Mouse (Mus musculus): ENCODE measurements around the gene Fmn2. TPM values are rescaled to one million over a fixed set of nuclear protein-coding genes. Genes with fewer than 3 reads are reported as not detected.

Gene Fmn2
- polyA plus RNA-seq, 1 experiment from 2014 or later, result 0.41 TPM

GRCm38 (mm10) chr1:174701835-174702234, 200.2 kb downstream of the Fmn2 start:
- no peak overlapping the region for H3K4me2 ChIP-seq
- no peaks in the 10 kb centered on the region for H3K4me1 ChIP-seq (replicated peaks; ENCODE audit: control insufficient read depth, insufficient read depth, low read length)
- WGBS, result 81% methylated on average over 5 of the region's 5 CpGs
- no peak for DNase-seq (ENCODE audit: low spot score)
- no peak for ATAC-seq (replicated peaks; ENCODE audit: low FRiP score)
- H3K4me3 ChIP-seq (ENCODE audit: low read depth, low read length), result no peak overlapping the region
- no peaks in the 10 kb centered on the region for H3K27me3 ChIP-seq (replicated peaks; ENCODE audit: control insufficient read depth, insufficient read depth, low read length)
- no peaks in the 10 kb centered on the region for H3K9me3 ChIP-seq (ENCODE audit: control insufficient read depth, low read length)
- no peaks in the 10 kb centered on the region for H3K36me3 ChIP-seq (ENCODE audit: control insufficient read depth, insufficient read depth, low read length)
- no peak overlapping the region for H3K27ac ChIP-seq (ENCODE audit: low read depth, low read length)
- H3K9ac ChIP-seq (ENCODE audit: low read depth, low read length), result no peak overlapping the region

- ATAC-seq (replicated peaks; ENCODE audit: low FRiP score) (no peak), DNase-seq (ENCODE audit: low spot score) (no peak)
- H3K9me3 ChIP-seq (ENCODE audit: control insufficient read depth, low read length), result no peaks in the 10 kb centered on the region
- H3K36me3 ChIP-seq (ENCODE audit: control insufficient read depth, insufficient read depth, low read length), result no peaks in the 10 kb centered on the region
- H3K27ac ChIP-seq (ENCODE audit: low read depth, low read length), result no peak overlapping the region
- WGBS, result 81% methylated on average over 1 of the region's 1 CpGs
- H3K4me1 ChIP-seq (replicated peaks; ENCODE audit: control insufficient read depth, insufficient read depth, low read length), result no peaks in the 10 kb centered on the region
- H3K27me3 ChIP-seq (replicated peaks; ENCODE audit: control insufficient read depth, insufficient read depth, low read length), result no peaks in the 10 kb centered on the region
- H3K4me2 ChIP-seq, result no peak overlapping the region
- no peak overlapping the region for H3K9ac ChIP-seq (ENCODE audit: low read depth, low read length)
- no peak overlapping the region for H3K4me3 ChIP-seq (ENCODE audit: low read depth, low read length)
Observed at GRCm38 (mm10) chr1:174703909-174704308, 202.3 kb downstream of the Fmn2 start.

DNA sequence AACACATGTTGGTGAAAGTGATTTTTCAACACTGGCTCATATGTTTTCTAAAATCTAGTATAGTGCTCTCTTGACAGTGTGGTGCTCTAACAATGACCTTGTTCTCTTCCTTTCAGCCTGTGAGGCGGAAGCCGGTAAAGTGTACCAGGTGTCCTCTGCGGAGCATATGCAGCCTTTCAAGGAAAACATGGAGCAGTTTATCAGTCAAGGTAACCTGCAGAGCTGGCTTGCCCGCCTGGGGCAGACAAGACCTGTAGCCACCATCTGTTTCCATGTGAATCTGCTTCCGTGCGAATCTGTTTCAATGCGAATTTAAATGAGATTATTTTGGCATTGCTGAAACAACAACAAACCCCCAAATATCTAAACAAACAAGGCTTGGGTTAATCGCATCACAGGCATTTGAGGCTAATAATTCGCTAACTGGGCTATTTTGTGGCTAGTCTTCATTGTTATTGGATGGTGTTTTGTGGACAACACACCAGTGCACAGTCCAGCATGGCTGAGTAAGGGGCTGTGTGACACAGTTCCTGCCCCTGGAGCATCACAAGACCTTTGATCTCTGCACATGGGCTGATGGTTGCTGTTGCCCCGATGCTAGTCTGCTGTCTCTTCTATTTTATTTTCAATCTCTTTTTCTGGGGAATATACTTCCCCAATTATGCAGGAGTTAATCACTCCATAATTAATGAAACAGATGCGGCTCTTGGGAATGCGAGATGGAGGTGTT, 218.3 kb downstream of the Fmn2 start:
- H3K9me3 ChIP-seq (ENCODE audit: control insufficient read depth, low read length), result no peaks in the 10 kb centered on the region
- WGBS, result 92% methylated on average over 12 of the region's 12 CpGs
- H3K9ac ChIP-seq (ENCODE audit: low read depth, low read length), result no peak overlapping the region
- no peak overlapping the region for H3K4me3 ChIP-seq (ENCODE audit: low read depth, low read length)
- no peak overlapping the region for H3K4me2 ChIP-seq
- H3K4me1 ChIP-seq (replicated peaks; ENCODE audit: control insufficient read depth, insufficient read depth, low read length), result no peaks in the 10 kb centered on the region
- no peak for ATAC-seq (replicated peaks; ENCODE audit: low FRiP score)
- no peaks in the 10 kb centered on the region for H3K27me3 ChIP-seq (replicated peaks; ENCODE audit: control insufficient read depth, insufficient read depth, low read length)
- H3K27ac ChIP-seq (ENCODE audit: low read depth, low read length), result no peak overlapping the region
- no peak for DNase-seq (ENCODE audit: low spot score)
- no peaks in the 10 kb centered on the region for H3K36me3 ChIP-seq (ENCODE audit: control insufficient read depth, insufficient read depth, low read length)

GRCm38 (mm10) chr1:174728771-174729170, 227.1 kb downstream of the Fmn2 start:
- no peak overlapping the region for H3K4me2 ChIP-seq
- DNase-seq (ENCODE audit: low spot score), result no peak
- H3K27ac ChIP-seq (ENCODE audit: low read depth, low read length), result no peak overlapping the region
- 64% methylated on average over 3 of the region's 3 CpGs for WGBS
- no peaks in the 10 kb centered on the region for H3K9me3 ChIP-seq (ENCODE audit: control insufficient read depth, low read length)
- H3K4me1 ChIP-seq (replicated peaks; ENCODE audit: control insufficient read depth, insufficient read depth, low read length), result no peaks in the 10 kb centered on the region
- no peak for ATAC-seq (replicated peaks; ENCODE audit: low FRiP score)
- no peaks in the 10 kb centered on the region for H3K27me3 ChIP-seq (replicated peaks; ENCODE audit: control insufficient read depth, insufficient read depth, low read length)
- no peaks in the 10 kb centered on the region for H3K36me3 ChIP-seq (ENCODE audit: control insufficient read depth, insufficient read depth, low read length)
- H3K9ac ChIP-seq (ENCODE audit: low read depth, low read length), result no peak overlapping the region
- no peak overlapping the region for H3K4me3 ChIP-seq (ENCODE audit: low read depth, low read length)

GRCm38 (mm10) chr1:174732715-174733114, 231.1 kb downstream of the Fmn2 start:
- Histone ChIP-seq H3K9me3 (ENCODE audit: control insufficient read depth, low read length) (no peaks in the 10 kb centered on the region), H3K4me1 (replicated peaks; ENCODE audit: control insufficient read depth, insufficient read depth, low read length) (no peaks in the 10 kb centered on the region), H3K27me3 (replicated peaks; ENCODE audit: control insufficient read depth, insufficient read depth, low read length) (no peaks in the 10 kb centered on the region), H3K9ac (ENCODE audit: low read depth, low read length) (no peak overlapping the region), H3K36me3 (ENCODE audit: control insufficient read depth, insufficient read depth, low read length) (no peaks in the 10 kb centered on the region), H3K4me3 (ENCODE audit: low read depth, low read length) (no peak overlapping the region), H3K27ac (ENCODE audit: low read depth, low read length) (no peak overlapping the region), H3K4me2 (no peak overlapping the region)
- 72% methylated on average over 6 of the region's 6 CpGs for WGBS
- DNase-seq (ENCODE audit: low spot score), result no peak
- ATAC-seq (replicated peaks; ENCODE audit: low FRiP score), result no peak

GRCm38 (mm10) chr1:174738958-174739357, 237.3 kb downstream of the Fmn2 start:
- no peak for DNase-seq (ENCODE audit: low spot score)
- Histone ChIP-seq H3K9me3 (ENCODE audit: control insufficient read depth, low read length) (no peaks in the 10 kb centered on the region), H3K27ac (ENCODE audit: low read depth, low read length) (no peak overlapping the region), H3K9ac (ENCODE audit: low read depth, low read length) (no peak overlapping the region), H3K27me3 (replicated peaks; ENCODE audit: control insufficient read depth, insufficient read depth, low read length) (no peaks in the 10 kb centered on the region), H3K4me2 (no peak overlapping the region), H3K36me3 (ENCODE audit: control insufficient read depth, insufficient read depth, low read length) (no peaks in the 10 kb centered on the region), H3K4me1 (replicated peaks; ENCODE audit: control insufficient read depth, insufficient read depth, low read length) (no peaks in the 10 kb centered on the region), H3K4me3 (ENCODE audit: low read depth, low read length) (no peak overlapping the region)
- 79% methylated on average over 8 of the region's 8 CpGs for WGBS
- ATAC-seq (replicated peaks; ENCODE audit: low FRiP score), result no peak

- ATAC-seq (replicated peaks; ENCODE audit: low FRiP score) (no peak), DNase-seq (ENCODE audit: low spot score) (no peak)
- no peak overlapping the region for H3K27ac ChIP-seq (ENCODE audit: low read depth, low read length)
- no peaks in the 10 kb centered on the region for H3K4me1 ChIP-seq (replicated peaks; ENCODE audit: control insufficient read depth, insufficient read depth, low read length)
- H3K36me3 ChIP-seq (ENCODE audit: control insufficient read depth, insufficient read depth, low read length), result no peaks in the 10 kb centered on the region
- 73% methylated on average over 2 of the region's 2 CpGs for WGBS
- no peaks in the 10 kb centered on the region for H3K27me3 ChIP-seq (replicated peaks; ENCODE audit: control insufficient read depth, insufficient read depth, low read length)
- H3K4me3 ChIP-seq (ENCODE audit: low read depth, low read length), result no peak overlapping the region
- H3K9me3 ChIP-seq (ENCODE audit: control insufficient read depth, low read length), result no peaks in the 10 kb centered on the region
- no peak overlapping the region for H3K9ac ChIP-seq (ENCODE audit: low read depth, low read length)
- no peak overlapping the region for H3K4me2 ChIP-seq
Observed at GRCm38 (mm10) chr1:174742667-174743066, 241.0 kb downstream of the Fmn2 start.

DNA sequence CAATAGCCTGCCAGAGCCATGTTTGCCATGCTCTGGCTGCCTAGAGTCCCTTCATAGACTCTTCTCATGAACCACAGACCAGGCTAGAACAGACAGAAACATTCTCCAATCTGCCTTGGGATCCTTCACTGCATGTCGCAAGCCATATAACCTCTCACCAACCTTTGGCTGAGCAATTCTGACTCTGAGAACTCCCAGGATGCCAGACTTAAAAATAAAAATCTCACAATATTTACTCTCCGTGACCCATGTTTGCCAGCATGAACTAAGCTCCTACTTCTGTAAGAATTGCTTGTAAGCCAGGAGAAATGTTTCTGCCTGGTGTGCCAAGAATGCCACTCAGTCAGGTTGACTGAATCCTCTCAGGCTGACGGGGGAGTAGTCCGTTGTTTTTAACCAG, 246.9 kb downstream of the Fmn2 start:
- WGBS, result 84% methylated on average over 4 of the region's 4 CpGs
- Histone ChIP-seq H3K4me2 (no peak overlapping the region), H3K4me1 (replicated peaks; ENCODE audit: control insufficient read depth, insufficient read depth, low read length) (no peaks in the 10 kb centered on the region), H3K9ac (ENCODE audit: low read depth, low read length) (no peak overlapping the region), H3K4me3 (ENCODE audit: low read depth, low read length) (no peak overlapping the region), H3K36me3 (ENCODE audit: control insufficient read depth, insufficient read depth, low read length) (no peaks in the 10 kb centered on the region), H3K9me3 (ENCODE audit: control insufficient read depth, low read length) (no peaks in the 10 kb centered on the region), H3K27ac (ENCODE audit: low read depth, low read length) (no peak overlapping the region), H3K27me3 (replicated peaks; ENCODE audit: control insufficient read depth, insufficient read depth, low read length) (no peaks in the 10 kb centered on the region)
- no peak for DNase-seq (ENCODE audit: low spot score)
- ATAC-seq (replicated peaks; ENCODE audit: low FRiP score), result no peak

DNA sequence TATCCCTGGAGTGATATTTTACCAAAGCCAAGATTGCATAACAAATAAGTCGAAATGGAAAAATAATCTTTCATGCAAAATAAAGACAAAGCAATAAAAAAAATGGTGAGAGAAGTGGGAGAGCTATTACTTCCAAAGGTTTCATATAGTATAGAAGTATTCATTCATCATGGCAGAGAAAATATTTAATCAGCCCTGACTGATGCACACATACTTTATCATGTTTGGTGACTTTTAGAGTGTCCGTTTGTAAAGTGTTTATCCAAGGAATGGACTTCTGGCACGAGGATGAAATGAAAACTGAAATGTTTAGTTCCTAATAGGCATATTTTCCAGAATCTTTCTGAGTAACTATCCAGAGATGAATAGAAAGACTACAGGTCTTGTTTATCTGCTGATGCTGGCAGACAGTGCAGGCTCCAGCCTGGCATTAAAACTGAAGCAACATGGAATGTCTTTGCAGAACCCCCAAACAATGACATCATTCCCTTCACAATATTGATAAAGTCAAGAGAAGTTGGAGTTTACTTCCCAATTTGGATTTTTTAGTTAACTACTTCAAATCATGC, 249.4 kb downstream of the Fmn2 start:
- WGBS, result 49% methylated on average over 3 of the region's 3 CpGs
- DNase-seq (ENCODE audit: low spot score) (no peak), ATAC-seq (replicated peaks; ENCODE audit: low FRiP score) (no peak)
- Histone ChIP-seq H3K4me2 (no peak overlapping the region), H3K27me3 (replicated peaks; ENCODE audit: control insufficient read depth, insufficient read depth, low read length) (no peaks in the 10 kb centered on the region), H3K4me1 (replicated peaks; ENCODE audit: control insufficient read depth, insufficient read depth, low read length) (no peaks in the 10 kb centered on the region), H3K4me3 (ENCODE audit: low read depth, low read length) (no peak overlapping the region), H3K27ac (ENCODE audit: low read depth, low read length) (no peak overlapping the region), H3K9ac (ENCODE audit: low read depth, low read length) (no peak overlapping the region), H3K36me3 (ENCODE audit: control insufficient read depth, insufficient read depth, low read length) (no peaks in the 10 kb centered on the region), H3K9me3 (ENCODE audit: control insufficient read depth, low read length) (no peaks in the 10 kb centered on the region)

Data from liver, embryonic 11.5 days (tissue).